Mouse (Mus musculus) ZHBTc4 (cell line): Measurements from ENCODE around the gene Eefsec.

Experiments used
- DNase-seq: peaks from one replicate; pipeline ENCODE4 v3.0.0-alpha.2; 2011; ENCODE audit warnings: low read depth, low spot score

Eefsec gene

DNA sequence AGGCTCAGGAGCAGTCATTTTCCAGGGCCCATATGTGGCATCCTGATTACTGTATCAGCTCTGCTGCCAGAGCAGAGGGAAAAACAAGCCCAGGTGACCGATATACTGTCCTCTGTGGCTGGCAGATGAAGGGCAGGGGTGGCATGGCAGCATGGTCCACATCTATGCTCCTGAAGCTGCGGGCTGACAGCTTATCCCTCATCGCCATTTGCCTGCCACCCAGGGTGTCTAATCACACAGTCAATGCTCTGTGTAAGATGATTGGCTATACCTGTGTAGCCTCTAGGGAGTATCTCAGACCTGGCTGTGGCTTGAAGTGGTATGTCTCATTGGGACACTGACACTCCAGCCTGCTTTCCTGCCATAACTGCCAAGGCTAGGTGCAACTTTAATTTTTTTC lies 180.3 kb downstream of the Eefsec start:
- DNase-seq: no peak

DNA sequence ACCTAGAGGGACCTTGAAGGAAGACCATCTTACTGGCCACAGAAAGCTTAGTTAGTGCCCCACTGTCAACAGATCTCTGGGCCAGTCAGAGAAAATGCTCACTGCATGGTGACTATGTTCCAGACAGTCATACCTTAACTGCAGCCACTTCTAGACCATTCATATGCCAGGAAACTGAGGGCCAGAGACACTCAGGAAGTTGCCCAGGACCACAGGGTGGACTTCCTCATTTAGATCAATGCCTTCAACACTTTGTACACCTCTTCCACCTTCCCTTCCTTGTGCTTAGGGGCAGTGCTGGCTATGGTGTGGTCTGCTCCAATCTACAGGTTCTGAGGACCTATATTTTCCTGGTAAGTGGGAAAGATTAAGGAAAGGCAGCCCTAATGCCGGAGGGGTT lies 181.0 kb downstream of the Eefsec start:
- DNase-seq: no peak

DNA sequence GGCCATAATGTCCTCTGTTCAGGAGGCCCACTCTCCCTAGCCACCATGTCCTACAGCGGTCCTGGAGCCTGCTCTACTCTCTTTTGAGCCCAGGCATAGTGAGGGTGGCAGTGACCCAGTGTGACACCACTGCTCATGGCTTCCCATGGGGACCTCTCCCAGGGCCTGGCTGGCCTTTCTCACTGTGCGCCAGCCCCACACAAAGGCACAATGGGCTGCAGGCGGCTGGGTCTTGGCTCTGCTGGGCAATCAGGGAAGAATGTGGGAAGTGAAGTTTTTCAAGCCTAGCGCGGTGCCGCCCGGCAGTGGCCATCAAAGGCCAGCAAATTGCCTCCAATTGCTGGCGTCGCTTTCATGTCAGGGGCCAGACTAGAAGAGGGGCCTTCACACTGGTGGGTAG lies 184.2 kb downstream of the Eefsec start:
- DNase-seq: no peak

DNA sequence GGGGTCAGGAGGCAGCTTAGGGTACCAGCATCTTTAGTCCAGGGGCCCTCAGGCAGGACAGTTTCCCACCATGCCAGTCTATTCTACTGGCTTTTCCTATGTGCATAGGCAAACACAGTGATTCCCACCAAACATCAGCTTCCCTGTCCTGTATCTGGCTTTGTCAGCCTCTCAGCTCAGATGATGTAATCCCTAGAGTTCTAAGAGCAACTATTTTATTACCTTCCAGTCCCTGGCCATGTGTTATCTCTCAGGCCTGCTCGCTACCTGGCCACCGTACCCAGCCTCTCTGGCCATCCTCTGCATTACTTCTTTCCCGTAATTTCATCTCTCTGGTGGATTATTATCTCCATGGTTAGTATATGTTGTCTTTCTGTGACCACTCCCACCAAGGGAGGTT lies 185.7 kb downstream of the Eefsec start:
- DNase-seq: no peak

- no peak for DNase-seq
Measured at GRCm38 (mm10) chr6:88259621-88260020, 186.7 kb downstream of the Eefsec start.

GRCm38 (mm10) chr6:88255435-88255834 lies 190.9 kb downstream of the Eefsec start:
- no peak for DNase-seq

DNA sequence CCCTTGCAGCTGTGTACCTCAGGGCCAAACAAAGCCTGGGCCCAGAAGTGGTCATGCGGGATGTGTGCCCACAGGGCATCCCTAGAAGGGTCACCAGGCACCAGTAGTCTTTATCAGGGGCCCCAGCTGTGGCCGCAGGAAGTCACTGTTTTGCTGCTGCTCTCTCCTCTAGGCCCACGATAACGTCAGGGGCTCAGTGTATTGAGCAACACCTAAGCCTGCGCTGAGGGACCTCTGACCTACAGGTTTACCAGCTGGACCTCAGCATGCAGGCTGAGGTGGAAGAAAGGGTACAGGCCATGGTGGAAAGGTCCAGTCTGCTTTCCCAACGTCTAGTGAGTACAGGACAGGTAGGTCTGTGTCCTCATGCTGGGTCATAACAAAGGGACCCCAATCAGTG lies 192.3 kb downstream of the Eefsec start:
- DNase-seq: no peak

GRCm38 (mm10) chr6:88251798-88252478 lies 194.4 kb downstream of the Eefsec start:
- no peak for DNase-seq

- DNase-seq: no peak
Measured at GRCm38 (mm10) chr6:88251396-88251795, 194.9 kb downstream of the Eefsec start.

DNA sequence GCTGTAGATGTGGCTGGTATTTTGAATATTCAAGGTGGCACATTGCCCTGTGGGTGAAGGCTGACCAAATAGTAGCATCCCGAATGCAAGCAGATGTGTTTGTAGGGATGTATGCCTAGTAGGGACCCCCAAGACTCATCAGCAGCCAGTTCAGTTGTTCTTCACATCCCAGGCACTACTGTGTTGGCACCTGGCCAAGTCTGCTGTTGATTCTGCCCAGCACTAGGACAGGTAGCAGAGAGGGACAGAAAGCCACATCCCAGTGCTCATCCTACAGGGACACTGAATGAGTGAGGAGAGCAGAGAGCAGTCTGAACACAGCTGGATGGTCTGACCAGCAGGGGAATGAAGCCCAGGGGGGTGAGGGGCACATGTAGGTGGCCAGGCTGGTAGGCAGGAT lies 197.1 kb downstream of the Eefsec start:
- no peak for DNase-seq

- peak; percentile 82 for DNase-seq
Measured at GRCm38 (mm10) chr6:88242604-88243003, 203.7 kb downstream of the Eefsec start.

GRCm38 (mm10) chr6:88236513-88236912 lies 209.8 kb downstream of the Eefsec start:
- DNase-seq: no peak

- peak; percentile 51 for DNase-seq
Measured at GRCm38 (mm10) chr6:88235983-88236382, 210.4 kb downstream of the Eefsec start.

DNA sequence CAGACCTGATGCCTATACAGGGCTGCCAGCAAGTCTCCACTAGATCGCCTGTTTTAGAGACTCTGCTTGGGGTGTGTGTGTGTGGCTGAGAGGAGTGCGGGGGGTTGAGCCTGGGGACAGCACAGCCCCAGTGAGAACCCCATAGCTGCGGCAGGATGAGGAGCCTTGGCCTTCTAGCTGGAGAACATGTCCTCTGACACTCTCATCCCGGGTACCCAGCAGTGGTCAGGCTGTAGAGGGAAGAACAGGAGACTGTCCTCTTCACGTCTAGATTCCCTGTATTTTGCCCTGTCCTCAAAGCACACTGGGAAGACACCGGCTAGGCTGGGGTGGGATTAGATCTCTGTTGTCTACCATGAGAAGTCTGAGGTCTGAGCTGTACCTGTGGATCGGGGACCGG lies 210.9 kb downstream of the Eefsec start:
- no peak for DNase-seq

GRCm38 (mm10) chr6:88233996-88234395 lies 212.3 kb downstream of the Eefsec start:
- no peak for DNase-seq

DNA sequence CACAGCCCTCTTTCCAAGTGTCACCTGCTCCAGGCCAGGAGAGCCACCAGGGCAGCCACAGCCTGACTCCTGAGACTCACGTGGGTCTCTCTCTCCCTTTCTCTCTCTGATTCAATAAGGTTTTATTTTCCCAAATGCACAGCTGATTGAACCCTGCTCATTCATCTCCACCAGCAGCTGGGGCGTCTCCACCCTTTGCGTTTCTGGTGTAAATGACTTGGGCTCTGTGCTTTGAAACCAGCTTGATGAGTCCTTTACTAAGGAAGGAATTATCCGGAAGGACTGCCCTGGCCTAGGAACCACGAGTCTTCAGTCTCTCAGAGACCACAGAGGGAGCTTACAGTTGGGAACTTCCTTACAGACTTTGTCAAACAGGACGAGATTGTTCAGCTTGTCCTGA lies 214.1 kb downstream of the Eefsec start:
- DNase-seq: peak; percentile 73

GRCm38 (mm10) chr6:88231821-88232220 lies 214.5 kb downstream of the Eefsec start:
- peak; percentile 63 for DNase-seq

DNA sequence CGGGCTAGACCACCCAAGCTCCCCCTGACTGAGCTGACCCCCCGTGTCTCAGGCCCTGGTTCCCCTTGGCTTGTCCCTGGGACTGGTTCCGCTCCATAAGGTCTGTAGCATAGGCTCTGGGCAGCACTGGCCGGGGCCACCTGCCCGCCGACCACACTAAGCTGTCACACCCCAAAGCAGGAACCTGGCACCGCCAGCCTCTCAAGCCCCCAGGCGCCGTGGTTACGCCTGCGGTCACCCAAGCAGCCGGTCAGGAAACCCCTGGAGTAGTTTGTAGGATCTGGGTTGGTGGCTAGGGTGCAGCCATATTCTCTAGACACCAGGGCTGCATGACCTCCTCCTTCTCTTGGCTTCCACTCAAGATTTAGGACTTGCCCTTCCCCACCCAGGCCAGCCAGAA lies 217.1 kb downstream of the Eefsec start:
- no peak for DNase-seq

GRCm38 (mm10) chr6:88227537-88227936 lies 218.8 kb downstream of the Eefsec start:
- no peak for DNase-seq

DNA sequence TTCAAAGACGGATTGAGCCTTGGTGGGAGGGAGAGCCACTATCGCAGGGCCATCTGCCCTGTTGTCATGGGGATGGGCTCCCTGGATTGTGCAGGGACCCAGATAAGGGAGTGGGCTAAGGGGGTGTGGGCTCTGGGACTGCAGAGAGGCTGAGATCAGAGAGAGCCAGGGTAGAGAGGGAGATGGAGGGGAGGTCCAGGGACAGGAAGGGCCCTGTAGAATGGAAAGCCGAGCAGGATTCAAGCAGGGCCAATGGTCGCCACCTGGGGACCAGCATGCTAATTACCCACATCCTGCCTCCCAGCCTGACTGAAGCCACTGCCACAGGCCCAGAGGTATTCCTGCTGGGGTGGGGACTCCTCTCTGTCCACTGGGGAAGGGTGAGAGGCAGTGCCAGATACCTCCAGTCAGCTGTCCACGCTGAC lies 219.8 kb downstream of the Eefsec start:
- DNase-seq: no peak

DNA sequence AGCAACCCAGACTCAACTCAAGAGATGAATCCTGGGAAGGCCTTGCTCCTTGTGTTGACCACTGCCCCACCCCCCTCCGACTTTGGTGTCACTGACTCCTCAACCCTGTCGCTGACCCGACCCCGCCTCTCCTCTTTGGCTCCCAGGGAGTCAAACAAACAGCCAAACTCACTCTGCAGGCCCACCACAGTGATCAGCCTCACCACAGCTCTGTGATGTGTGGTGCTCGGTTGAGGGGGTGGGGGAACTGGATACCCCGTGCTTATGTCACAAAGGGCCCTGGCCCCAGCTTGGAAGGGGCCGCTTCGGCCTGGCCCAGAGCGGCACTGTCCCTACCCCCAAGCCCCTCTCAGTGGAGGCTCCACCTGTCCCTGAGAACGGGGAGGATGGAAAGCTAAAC lies 224.4 kb downstream of the Eefsec start, which contains the start of gene Dnajb8:
TSS of gene Dnajb8 (plus strand) at position 301 of the 400 bp plus-strand sequence.
- DNase-seq: no peak

- no peak for DNase-seq
Measured at GRCm38 (mm10) chr6:88219094-88219493, 227.2 kb downstream of the Eefsec start.

- DNase-seq: no peak
Measured at GRCm38 (mm10) chr6:88216199-88216598, 230.1 kb downstream of the Eefsec start.

GRCm38 (mm10) chr6:88215797-88216196 lies 230.5 kb downstream of the Eefsec start:
- peak; percentile 76 for DNase-seq
